Mouse (Mus musculus): Measurements from ENCODE around the gene Ppl. TPM values are rescaled to one million over a fixed set of nuclear protein-coding genes. Genes with fewer than 3 reads are reported as not detected.

Ppl gene
- polyA plus RNA-seq (2017; shearing (Covaris generic)), result 0.15 TPM

DNA sequence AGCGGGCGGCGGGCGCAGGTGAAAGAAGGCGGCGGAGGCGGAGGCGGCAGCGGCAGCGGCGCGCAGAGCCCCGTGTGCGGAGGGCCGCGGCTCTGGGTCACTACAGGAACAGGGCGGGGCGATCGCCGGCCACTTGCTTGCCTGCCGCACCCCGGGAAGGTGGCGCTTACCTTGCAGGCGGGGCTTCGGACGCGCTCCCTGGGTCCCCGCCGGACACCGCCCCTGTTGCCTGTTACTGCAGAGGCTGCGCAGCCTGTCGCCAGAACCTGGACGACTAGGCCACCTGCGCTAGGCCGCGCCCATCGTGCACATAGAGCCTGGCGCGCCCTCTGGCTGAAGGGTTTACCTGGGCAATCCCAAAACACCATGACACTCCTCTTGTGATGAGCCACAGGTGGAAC is at the start of gene Ppl:
Gene Ppl (minus strand): TSS at position 21 of the 401 bp plus-strand sequence.

DNA sequence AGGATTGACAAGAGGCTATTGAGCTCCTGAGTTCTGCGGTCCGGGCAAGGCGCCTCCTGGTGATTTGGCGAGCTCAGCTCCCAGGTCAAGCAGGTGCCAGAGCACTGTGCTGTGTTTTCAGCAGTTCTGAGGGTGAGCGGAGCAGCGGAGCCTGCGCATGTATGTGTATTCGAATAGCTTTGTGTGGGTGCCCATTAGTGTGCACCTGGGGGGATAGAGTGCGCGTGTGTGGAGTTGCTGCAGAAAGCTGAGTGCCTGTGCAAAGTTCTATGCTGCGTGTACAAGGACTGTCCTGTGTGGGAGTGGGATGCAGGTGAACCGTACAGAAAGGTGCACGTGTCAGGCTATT is 14.8 kb upstream of the Ppl start, which contains the start of gene Sec14l5:
Gene Sec14l5 (plus strand): TSS at position 73 of the 349 bp plus-strand sequence.

DNA sequence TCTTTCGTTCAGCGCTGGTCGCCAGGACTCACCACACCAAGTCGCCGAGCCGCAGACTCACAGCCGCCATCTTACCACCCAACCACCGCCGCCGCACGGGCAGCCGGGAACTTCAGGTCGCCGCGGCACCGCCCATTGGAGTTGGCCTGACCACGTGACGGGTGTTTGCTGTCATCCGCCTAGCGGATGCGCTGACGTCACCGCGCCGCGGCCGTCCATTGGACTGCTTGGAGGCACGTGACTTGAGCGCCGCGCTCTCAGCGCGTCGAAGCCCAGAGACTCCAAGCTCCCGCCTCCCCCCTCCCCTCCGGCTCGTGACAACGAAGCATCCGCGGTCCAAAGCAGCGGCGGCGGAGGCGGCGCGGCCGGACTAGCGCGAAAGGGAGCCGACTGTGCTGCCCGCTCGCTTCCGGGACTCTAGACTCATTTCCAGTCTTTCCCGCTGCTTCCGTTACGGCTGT is 82.4 kb downstream of the Ppl start, which contains the start of the genes Glyr1 and Ubn1:
Gene Glyr1 (minus strand): TSS at position 90 of the 461 bp plus-strand sequence.
Gene Ubn1 (plus strand): TSS at position 284 of the 461 bp plus-strand sequence.

Other genes with a start within 250 kb of the Ppl start
- 61.7 TPM for gene Mgrn1, start 246.2 kb downstream of the Ppl start, polyA plus RNA-seq (2017; shearing (Covaris generic))
- 57.5 TPM for gene Nudt16l1, start 193.7 kb downstream of the Ppl start, polyA plus RNA-seq (2017; shearing (Covaris generic))
- 55.1 TPM for gene Anks3, start 168.2 kb downstream of the Ppl start, polyA plus RNA-seq (2017; shearing (Covaris generic))
- not detected for gene Sept12, start 134.6 kb downstream of the Ppl start, polyA plus RNA-seq (2017; shearing (Covaris generic))
- not detected for gene Smim22, start 125.1 kb downstream of the Ppl start, polyA plus RNA-seq (2017; shearing (Covaris generic))
- 15.3 TPM for gene Rogdi, start 118.9 kb downstream of the Ppl start, polyA plus RNA-seq (2017; shearing (Covaris generic))
- gene Glyr1, start 82.6 kb downstream of the Ppl start, polyA plus RNA-seq (2017; shearing (Covaris generic)), result 122 TPM
- 78.4 TPM for gene Ubn1, start 82.4 kb downstream of the Ppl start, polyA plus RNA-seq (2017; shearing (Covaris generic))
- not detected for gene Sec14l5, start 14.7 kb upstream of the Ppl start, polyA plus RNA-seq (2017; shearing (Covaris generic))
- 26.1 TPM for gene Nagpa, start 71.6 kb upstream of the Ppl start, polyA plus RNA-seq (2017; shearing (Covaris generic))
- not detected for gene AU021092, start 89.9 kb upstream of the Ppl start, polyA plus RNA-seq (2017; shearing (Covaris generic))
- 40.8 TPM for gene Alg1, start 101.2 kb upstream of the Ppl start, polyA plus RNA-seq (2017; shearing (Covaris generic))
- gene Eef2kmt, start 123.6 kb upstream of the Ppl start, polyA plus RNA-seq (2017; shearing (Covaris generic)), result 25.8 TPM